Mouse (Mus musculus): ENCODE data around the gene Tlr13. TPM values are rescaled to one million over a fixed set of nuclear protein-coding genes. Genes with fewer than 3 reads are reported as not detected.

The Tlr13 gene
- total RNA-seq (2022), result 1 to 10 TPM; 3.0 to 7.0 (median 5.0) TPM

- DNase-seq, result no peak
Observed at GRCm38 (mm10) chrX:106142936-106143335, at the start of gene Tlr13. Gene Tlr13, plus strand, starts transcription at chrX:106143204.

GRCm38 (mm10) chrX:106105464-106105863 lies 37.5 kb upstream of the Tlr13 start:
- no peak for DNase-seq

DNA sequence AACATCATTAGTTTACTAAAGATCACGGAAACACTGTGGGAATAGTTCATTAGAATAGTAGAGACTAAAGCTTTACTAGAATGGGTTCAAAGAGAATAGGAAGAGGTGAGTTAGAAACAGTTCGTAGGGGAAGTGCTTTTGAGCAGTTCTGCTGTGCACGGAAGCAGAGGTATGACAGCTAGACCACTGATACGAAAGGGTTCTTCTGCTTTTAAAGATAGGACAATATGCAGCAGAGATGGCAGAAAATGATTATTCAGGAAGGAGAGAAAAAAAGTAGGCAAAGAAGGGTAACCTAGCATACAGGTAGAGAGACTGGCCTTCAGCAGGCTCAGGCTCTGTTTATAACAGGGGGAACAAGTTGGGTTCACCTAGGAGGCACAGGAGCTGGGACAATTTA lies 29.1 kb upstream of the Tlr13 start:
- DNase-seq, result no peak

DNA sequence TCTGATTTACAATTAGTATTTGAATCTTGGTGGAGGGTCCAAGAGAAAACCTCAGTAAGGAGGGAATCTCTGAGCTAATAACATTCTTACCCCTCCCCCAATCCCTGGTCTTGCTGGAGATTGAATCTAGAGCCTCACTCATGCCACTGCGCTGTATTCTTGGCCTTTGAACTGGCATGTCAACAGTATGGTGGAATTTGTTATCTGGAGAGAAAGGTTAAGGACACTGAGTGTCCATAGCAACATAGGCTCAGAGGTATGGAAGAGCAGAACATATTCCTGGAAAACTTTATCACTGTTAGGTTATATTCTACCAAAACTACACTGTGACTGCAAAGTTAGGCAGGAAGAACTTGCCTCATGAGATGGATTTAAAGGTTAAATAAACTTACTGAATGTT lies 28.3 kb upstream of the Tlr13 start:
- no peak for DNase-seq

- DNase-seq, result no peak
Observed at GRCm38 (mm10) chrX:106122823-106123222, 20.2 kb upstream of the Tlr13 start.

- no peak for DNase-seq
Observed at GRCm38 (mm10) chrX:106128283-106128682, 14.7 kb upstream of the Tlr13 start.

GRCm38 (mm10) chrX:106129877-106130276 lies 13.1 kb upstream of the Tlr13 start:
- DNase-seq, result no peak

- DNase-seq, result peak; percentile 12
Observed at GRCm38 (mm10) chrX:106134916-106135315, 8.1 kb upstream of the Tlr13 start.

- DNase-seq, result no peak
Observed at GRCm38 (mm10) chrX:106135484-106135883, 7.5 kb upstream of the Tlr13 start.

DNA sequence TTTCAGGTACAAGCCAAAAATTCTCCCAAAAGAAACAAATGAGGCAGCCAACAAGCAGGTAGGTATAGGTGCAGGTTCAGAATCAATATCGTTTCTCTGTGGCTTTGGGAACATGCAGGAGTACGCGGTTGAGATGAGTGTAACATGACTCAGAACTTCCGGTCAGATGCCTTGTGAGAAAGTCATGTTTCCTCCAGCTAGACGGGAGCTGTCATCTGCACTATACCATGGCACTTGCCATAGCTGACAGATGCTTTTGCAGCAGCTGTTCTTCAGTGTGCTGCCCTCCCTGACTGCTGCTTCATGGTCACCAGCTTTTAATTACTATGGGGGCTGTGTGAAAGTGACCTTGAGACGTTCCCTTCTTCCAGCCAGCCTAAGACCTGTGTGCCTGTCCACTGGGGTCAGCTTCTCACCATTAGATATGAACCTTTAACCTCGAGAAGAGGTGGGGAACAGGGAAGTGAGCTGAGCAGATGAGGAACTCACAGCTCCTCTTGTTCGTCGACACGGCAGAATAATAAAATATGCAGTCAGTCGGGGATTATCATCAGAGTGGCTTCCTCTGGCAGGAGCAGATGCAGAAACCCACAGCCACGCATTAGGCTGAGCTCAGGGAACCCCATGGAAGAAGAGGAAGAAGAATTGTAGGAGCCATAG lies 7.0 kb upstream of the Tlr13 start:
- DNase-seq, result no peak

GRCm38 (mm10) chrX:106139309-106140070 lies 3.5 kb upstream of the Tlr13 start:
- no peak for DNase-seq

- DNase-seq, result no peak
Observed at GRCm38 (mm10) chrX:106148185-106148584, 5.2 kb downstream of the Tlr13 start.

GRCm38 (mm10) chrX:106149460-106149859 lies 6.5 kb downstream of the Tlr13 start:
- no peak for DNase-seq

DNA sequence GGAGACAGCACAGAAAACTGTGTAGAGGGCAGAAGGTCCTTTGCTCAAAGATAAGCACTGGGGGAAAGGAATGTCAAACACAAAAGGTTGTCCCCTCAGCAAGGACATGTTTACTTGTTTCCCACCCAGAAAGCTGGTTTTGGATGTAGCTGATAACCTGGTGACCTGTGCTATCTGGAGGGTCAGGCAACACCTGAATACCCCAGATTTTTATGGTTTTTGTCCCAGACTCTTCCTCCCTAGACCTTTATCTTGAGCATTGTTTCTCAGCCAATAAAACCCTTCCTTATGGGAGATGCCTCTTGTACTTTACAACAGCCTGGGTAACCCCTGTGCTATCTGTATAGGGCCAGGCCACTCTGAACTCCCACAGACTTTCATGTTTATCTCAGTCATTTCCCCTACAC lies 11.2 kb downstream of the Tlr13 start:
- DNase-seq, result no peak

GRCm38 (mm10) chrX:106155892-106156291 lies 12.9 kb downstream of the Tlr13 start:
- no peak for DNase-seq

GRCm38 (mm10) chrX:106163995-106164394 lies 21.0 kb downstream of the Tlr13 start:
- no peak for DNase-seq

DNA sequence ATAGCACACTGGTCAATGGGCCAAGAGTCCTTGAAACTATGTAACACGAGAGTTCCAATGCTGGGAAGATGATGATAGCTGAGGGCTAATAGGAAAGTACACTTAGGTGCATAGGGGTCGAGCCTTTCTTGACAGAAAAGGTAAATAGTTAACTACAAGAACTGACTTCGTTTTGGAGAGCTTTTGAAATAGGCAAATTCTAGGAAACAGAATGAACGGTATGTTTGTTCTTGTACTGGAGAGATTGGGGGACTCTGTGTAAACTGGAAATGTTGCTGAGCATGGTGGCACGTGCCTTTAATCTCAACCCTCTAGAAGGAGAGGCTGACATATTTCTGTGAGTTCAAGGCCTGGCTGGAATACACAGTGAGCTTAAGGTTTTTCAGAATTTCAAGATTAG lies 21.6 kb downstream of the Tlr13 start:
- DNase-seq, result no peak

GRCm38 (mm10) chrX:106165089-106165488 lies 22.1 kb downstream of the Tlr13 start:
- DNase-seq, result no peak

DNA sequence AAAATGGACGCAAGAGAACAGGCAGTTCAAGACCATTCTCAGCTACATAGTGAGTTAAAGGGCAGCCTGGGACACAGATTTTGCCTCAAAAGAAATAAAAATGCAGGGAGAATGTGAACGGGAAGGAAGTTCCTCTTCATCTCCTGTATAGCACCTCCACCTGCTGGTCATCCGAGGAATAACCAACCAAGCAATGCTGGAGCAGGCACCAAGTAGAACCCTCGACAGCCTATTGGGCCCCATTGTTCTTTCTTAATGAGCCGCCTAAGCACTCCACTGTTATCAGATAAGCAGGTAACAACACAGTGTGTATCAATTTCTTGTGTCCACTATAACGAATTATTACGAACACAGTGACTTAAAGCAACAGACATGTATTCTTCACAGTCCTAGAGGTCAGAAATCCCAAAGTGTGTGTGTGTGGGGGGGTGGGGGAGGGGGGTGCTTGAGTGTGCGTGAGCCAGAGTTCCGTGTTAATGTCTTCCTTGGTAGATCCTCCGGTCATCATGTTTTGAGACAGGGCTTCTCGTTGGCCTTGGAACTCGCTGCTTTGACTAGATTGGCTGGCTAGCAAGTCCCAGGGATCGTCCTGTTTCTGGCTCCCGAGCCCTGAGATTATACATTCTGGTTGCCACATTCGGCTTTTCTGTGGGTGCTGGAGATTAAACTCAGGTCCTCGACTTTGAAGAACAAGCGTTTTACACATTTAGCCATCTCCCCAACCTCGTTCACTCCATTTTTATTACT lies 28.3 kb downstream of the Tlr13 start:
- DNase-seq, result peak; percentile 51

DNA sequence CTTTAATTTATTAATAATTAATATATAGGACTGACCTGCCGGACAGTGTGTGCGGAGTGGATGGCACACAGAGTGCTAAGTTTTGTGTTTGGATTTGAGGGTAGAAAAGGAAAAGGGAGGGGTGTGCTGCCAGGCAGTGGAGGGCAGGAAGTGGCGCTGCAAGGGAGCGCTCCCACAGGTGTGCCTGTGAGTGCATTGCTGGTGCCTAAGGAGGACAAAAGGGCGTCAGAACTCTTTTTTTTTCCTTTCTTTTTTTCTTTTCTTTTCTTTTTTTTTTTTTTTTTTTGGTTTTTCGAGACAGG lies 28.8 kb downstream of the Tlr13 start:
- no peak for DNase-seq

- no peak for DNase-seq
Observed at GRCm38 (mm10) chrX:106176331-106176730, 33.3 kb downstream of the Tlr13 start.

- no peak for DNase-seq
Observed at GRCm38 (mm10) chrX:106184279-106184678, 41.3 kb downstream of the Tlr13 start.

DNA sequence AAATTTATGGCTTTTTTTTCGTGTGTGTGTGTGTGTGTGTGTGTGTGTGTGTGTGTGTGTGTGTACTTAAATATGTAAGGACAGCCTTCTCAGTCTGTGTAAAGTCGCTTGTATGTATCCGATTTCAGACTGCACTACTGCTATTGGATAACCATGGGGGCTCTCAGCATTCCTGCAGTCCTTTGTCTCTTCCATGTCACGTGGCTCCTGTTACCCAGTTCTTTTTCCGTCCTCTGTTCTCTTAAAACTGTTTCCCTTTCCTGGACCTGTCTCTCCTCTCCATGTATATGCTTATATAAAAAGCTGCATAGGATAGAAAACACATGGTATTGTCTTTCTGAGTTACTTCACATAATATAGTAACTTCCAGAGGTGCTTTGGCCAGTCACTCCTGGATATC lies 42.7 kb downstream of the Tlr13 start:
- no peak for DNase-seq
